Mouse (Mus musculus): ENCODE data around the gene Lrtm1.

Gene Lrtm1

DNA sequence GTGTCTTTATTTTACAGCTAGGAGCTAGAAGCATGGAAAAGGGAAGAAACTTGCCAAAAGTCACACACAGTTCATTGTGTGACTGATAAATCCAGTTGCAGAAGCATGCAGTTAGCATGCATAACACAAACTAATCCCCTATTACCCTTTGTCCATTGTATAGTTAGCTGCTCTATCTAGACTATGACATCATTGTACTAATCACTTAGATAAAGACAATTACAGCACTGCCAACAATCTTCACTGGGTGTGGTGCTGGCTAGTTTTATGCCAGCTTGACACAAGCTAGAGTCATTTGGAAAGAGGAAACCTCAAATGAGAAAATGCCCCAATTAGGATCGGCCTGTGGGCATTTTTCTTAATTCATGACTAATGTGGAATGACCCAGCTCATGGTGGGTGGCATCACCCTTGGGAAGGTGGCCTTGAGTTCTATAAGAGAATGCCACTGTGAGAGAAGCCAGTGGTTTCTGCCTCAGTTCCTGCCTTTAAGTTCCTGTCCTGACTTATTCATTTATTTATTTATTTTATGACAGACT, 13.9 kb downstream of the Lrtm1 start:
- no peak for DNase-seq (ENCODE audit: low spot score in 2 of 2)

GRCm38 (mm10) chr14:29038246-29038645, 20.2 kb downstream of the Lrtm1 start:
- no peak for DNase-seq (ENCODE audit: low spot score in 2 of 2)

DNA sequence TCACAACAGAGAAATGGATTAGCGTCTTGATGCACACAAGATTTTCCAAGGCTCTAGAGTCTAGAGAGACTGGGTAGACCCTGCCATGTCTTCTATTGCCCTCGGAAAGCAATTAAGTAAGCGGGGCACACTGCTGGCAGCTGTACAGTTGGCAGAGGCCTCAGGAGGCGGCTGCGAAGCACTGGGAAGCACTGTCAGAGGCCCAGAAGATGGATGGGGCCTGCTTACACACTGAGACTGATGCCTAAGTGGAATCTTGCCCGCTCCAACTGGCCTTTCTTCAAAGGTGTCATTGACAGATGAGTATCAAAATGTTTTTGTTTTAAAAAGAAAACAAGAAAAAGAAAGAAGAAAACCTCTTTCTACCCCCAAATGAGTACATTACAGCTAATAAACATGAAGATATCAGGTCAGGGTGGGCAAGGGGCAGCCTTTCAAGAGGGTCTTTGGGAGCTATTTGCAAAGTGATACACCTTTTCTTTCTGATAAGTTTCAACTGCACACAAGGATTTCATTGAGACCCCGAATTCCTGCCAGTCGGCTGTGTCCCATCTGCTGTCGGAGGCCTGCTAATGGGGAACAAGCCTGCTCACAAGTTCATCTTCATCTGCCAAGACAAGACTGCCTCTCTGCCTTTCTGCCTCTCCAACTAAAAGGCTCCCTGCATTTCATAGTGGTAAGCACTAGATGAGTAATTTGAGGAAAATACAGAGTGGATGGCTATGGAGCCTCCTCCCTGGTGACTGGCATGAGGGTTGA, 22.8 kb downstream of the Lrtm1 start:
- DNase-seq (ENCODE audit: low spot score in 2 of 2): no peak

GRCm38 (mm10) chr14:29041498-29041897, 23.5 kb downstream of the Lrtm1 start:
- DNase-seq (ENCODE audit: low spot score in 2 of 2): no peak

DNA sequence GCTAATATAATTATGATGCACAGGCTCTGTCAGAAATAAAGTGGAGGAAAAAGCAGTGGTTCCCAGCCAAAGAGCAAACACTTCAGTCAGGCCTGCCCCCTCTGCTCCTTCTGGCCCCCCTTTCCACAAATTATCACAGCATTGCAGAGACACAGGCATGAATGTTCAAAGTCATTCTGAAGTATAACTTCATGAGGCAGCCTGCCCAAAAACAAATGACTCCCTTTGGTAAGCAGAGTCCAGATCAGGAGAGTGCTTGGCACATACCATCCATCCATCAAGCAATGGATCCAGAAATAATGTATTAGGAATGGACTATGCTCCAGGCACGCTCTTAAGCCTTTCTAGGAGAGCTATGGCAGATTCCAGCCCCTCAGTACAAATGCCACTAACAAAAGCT, 24.3 kb downstream of the Lrtm1 start:
- no peak for DNase-seq (ENCODE audit: low spot score in 2 of 2)

DNA sequence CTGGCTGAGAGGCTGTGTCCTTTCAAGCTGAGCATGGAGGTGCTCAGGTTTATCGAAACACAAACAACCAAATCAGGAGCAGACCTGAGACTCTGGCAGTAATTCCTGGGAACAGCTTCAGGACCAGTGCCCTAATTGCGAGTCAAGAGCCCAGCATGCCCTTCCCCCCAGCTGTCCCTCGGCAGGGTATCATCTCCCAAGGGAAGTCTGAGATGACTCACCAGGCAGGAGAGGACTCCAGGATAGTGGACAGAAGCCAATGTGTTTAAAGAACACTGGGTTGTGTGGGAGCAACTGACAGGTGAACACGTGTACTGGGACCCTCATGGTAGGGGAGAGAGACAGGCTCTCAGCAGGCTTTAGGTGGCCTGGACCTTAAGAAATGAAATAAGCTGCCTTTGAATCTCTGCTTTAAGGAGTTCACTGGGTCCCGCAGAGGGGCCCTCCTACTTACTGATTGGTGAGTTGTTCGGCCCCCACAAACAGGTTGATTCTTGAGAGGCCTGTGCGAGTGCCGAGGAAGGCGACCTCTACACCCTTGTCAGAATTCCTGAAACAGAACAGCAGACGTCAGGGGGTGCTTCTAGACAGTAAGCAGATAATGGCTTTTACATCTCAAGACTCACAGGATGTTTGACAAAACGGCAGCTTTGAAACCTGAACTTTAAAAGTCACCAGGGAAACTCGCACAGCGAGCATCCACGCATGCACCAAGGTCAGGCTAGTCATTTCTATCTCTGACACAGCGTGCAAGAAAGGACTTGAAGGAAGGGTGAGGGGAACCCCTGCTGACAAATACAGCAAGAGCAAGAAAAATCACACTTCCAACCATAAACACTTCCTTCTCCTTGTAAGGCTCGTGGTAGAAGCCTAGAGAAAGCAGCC, 34.2 kb downstream of the Lrtm1 start:
- DNase-seq (ENCODE audit: low spot score in 2 of 2): no peak

GRCm38 (mm10) chr14:29060679-29061078, 42.7 kb downstream of the Lrtm1 start:
- DNase-seq (ENCODE audit: low spot score in 2 of 2): no peak

DNA sequence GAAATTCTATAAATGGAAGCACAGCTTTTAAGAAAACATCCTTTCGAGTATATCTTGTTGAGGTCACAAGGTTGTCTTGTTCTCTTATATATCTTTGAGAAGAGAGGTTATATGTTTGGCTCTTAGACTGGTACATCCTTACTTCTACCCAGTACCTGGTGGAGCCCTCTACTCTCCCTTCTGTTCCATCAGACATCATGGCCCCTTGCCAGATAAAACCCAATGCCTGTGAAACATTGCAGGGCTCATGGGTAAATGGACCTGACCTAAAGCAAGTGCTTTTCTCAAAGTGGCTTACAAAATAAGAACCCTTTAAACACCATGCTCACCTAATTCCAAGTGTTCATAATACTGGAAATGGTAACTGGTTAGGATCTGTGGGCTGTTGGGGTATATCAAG, 43.5 kb downstream of the Lrtm1 start:
- DNase-seq (ENCODE audit: low spot score in 2 of 2): no peak

DNA sequence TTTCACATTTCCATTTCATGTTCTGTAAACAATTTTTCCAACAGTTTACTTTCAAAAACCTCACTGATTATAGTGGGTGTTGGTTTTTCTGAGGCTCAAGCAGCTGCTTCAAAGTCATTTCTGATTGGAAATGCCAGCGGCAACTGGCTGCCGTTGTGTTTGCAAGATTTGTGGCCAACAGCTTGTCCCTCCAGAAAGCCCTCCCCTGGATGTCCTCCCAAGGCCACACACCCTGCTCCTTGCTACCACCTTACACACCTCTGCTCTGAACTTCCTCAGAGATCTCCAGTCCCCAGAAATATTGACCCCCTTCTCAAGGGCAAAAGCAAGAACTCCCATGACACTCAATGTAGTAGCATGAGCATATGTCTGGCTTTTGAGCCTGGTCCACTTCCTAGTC, 44.7 kb downstream of the Lrtm1 start:
- DNase-seq (ENCODE audit: low spot score in 2 of 2): no peak

DNA sequence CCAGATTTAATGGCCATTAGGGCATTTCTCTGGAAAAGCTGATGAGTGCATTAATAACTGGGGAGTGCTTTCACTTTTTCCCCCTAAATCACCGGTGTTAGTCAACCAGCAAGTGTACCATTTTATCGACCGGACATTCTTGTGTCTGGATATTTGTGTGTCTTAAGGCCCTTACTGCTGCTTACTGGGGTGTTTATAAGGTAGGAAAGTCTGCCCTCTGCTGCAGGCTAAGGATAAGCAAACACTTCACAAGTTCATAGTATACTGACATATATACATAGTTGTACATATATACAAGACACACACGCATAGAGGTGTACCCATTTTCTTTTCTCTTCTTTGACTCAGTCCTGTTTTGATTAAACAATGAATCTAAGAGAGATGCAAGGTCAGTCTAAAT, 55.7 kb downstream of the Lrtm1 start:
- DNase-seq (ENCODE audit: low spot score in 2 of 2): no peak

DNA sequence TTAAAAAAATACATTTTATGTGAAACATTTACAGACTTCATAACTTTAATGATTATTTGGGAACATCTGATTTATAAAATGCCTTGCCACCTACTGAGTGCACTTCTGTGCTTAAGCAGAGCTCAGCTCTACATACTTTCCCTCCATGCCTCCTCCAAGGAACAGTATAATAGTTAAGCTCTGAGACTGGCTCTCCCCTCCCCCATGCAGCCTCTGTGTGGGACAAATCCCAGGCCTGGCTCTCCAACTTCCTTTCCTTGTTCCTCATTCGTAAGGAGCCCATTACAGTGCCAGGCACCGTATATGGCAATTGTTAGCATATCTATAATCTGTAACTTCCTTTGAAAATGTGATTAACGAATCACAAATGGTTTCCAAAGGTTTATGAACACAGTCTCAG, 59.4 kb downstream of the Lrtm1 start:
- DNase-seq (ENCODE audit: low spot score in 2 of 2): no peak

- DNase-seq (ENCODE audit: low spot score in 2 of 2): no peak
These were observed 62.2 kb downstream of the Lrtm1 start for GRCm38 (mm10) chr14:29080228-29080627.

GRCm38 (mm10) chr14:29080630-29081029, 62.6 kb downstream of the Lrtm1 start:
- no peak for DNase-seq (ENCODE audit: low spot score in 2 of 2)

DNA sequence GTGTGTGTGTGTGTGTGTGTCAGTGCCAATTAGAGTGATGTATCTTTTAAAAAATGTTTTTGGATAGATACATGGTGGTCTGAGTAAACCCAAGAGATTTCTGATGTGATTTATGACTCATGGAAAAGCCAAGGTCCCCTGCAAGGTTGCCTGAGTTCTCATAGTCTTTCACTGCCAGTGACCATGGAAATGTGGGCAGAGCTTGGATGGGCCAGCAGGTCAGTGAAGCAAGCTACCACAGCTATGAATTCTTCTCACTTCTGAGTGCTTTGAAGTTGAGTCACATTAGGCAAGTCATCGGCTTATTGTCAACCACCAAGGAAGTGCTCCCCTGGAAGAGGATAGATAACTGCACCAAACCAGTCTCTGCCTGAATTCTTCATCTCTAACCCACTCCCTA, 64.2 kb downstream of the Lrtm1 start:
- DNase-seq (ENCODE audit: low spot score in 2 of 2): no peak
